Mouse (Mus musculus) thymus, adult 2 months (tissue): Measurements from ENCODE around the gene 1700023F06Rik.

Experiments used
- CTCF ChIP-seq: fragments of 200-500 bp; IDR thresholded peaks from 2 replicates; pipeline ENCODE4 v1.5.1; 2012; ENCODE audit warnings: mild to moderate bottlenecking, control low read depth, low read length, moderate library complexity, borderline replicate concordance; ENCODE audit not compliant: control insufficient read depth, poor library complexity, insufficient read depth; ENCODE audit errors: extremely low read depth
- POLR2A ChIP-seq: fragments of 200-500 bp; IDR thresholded peaks from 2 replicates; pipeline ENCODE4 v1.6.1; 2012; ENCODE audit warnings: mild to moderate bottlenecking, low read length, control low read depth, moderate library complexity; ENCODE audit not compliant: control insufficient read depth, poor library complexity, insufficient read depth; ENCODE audit errors: extremely low read depth

- TF ChIP-seq CTCF (no peak), POLR2A (no peak)
Measured at GRCm38 (mm10) chr11:103192956-103193824, 15.2 kb downstream of the 1700023F06Rik start.
